Mouse (Mus musculus) neural tube, embryonic 12.5 days (tissue): ENCODE measurements around the gene Paox. TPM values are rescaled to one million over a fixed set of nuclear protein-coding genes. Genes with fewer than 3 reads are reported as not detected.

ENCODE experiments used
- polyA plus RNA-seq: library from polyadenylated mRNA; unstranded; fragments of >200 nt; fragmentation: Nextera tagmentation; extraction: Ambion mirVana; gene quantifications from 2 replicates; pipeline ENCODE4 v1.2.1, GENCODE M21; 2016

The Paox gene
- polyA plus RNA-seq, 1 experiment from 2014 or later: 13.1 TPM

Other genes with a start within 250 kb of the Paox start
- gene Kndc1, start 221.1 kb upstream of the Paox start, polyA plus RNA-seq: 2.7 and 3.1 TPM in 2 replicates
- gene Utf1, start 172.0 kb upstream of the Paox start, polyA plus RNA-seq: not detected in 2 replicates
- 0.26 and 0.34 TPM in 2 replicates for gene 6430531B16Rik, start 137.0 kb upstream of the Paox start, polyA plus RNA-seq
- gene Adam8, start 123.2 kb upstream of the Paox start, polyA plus RNA-seq: 3.6 and 3.9 TPM in 2 replicates
- 49.2 and 54.8 TPM in 2 replicates for gene Zfp511, start 79.4 kb upstream of the Paox start, polyA plus RNA-seq
- gene Tubgcp2, start 79.1 kb upstream of the Paox start, polyA plus RNA-seq: 62.5 and 65.1 TPM in 2 replicates
- gene Msx3, start 66.7 kb upstream of the Paox start, polyA plus RNA-seq: 81.6 and 95.9 TPM in 2 replicates
- gene Caly, start 33.3 kb upstream of the Paox start, polyA plus RNA-seq: 25.5 and 28.4 TPM in 2 replicates
- gene Prap1, start 22.4 kb upstream of the Paox start, polyA plus RNA-seq: not detected in 2 replicates
- gene Fuom, start 13.4 kb upstream of the Paox start, polyA plus RNA-seq: 22.3 and 23.9 TPM in 2 replicates
- gene Echs1, start 677 bp downstream of the Paox start, polyA plus RNA-seq: 136 and 139 TPM in 2 replicates
- 24.2 and 26.0 TPM in 2 replicates for gene Mtg1, start 21.8 kb downstream of the Paox start, polyA plus RNA-seq
- gene Sprn, start 39.1 kb downstream of the Paox start, polyA plus RNA-seq: 3.7 and 4.3 TPM in 2 replicates
- gene Olfr522, start 49.0 kb downstream of the Paox start, polyA plus RNA-seq: not detected in 2 replicates
- gene Olfr523, start 57.4 kb downstream of the Paox start, polyA plus RNA-seq: not detected in 2 replicates
- not detected in 2 replicates for gene Olfr524, start 90.2 kb downstream of the Paox start, polyA plus RNA-seq
- not detected in 2 replicates for gene Cd163l1, start 102.5 kb downstream of the Paox start, polyA plus RNA-seq
- gene 5830411N06Rik, start 131.5 kb downstream of the Paox start, polyA plus RNA-seq: not detected in 2 replicates
- gene Olfr525, start 205.1 kb downstream of the Paox start, polyA plus RNA-seq: not detected in 2 replicates
- not detected in 2 replicates for gene Olfr527, start 218.2 kb downstream of the Paox start, polyA plus RNA-seq
- gene Olfr60, start 245.9 kb downstream of the Paox start, polyA plus RNA-seq: not detected in 2 replicates